Mouse (Mus musculus): ENCODE data around the gene Prkca. TPM values are rescaled to one million over a fixed set of nuclear protein-coding genes. Genes with fewer than 3 reads are reported as not detected.

Prkca gene
- polyA plus RNA-seq, 1 experiment from 2014 or later, result 11.2 TPM

DNA sequence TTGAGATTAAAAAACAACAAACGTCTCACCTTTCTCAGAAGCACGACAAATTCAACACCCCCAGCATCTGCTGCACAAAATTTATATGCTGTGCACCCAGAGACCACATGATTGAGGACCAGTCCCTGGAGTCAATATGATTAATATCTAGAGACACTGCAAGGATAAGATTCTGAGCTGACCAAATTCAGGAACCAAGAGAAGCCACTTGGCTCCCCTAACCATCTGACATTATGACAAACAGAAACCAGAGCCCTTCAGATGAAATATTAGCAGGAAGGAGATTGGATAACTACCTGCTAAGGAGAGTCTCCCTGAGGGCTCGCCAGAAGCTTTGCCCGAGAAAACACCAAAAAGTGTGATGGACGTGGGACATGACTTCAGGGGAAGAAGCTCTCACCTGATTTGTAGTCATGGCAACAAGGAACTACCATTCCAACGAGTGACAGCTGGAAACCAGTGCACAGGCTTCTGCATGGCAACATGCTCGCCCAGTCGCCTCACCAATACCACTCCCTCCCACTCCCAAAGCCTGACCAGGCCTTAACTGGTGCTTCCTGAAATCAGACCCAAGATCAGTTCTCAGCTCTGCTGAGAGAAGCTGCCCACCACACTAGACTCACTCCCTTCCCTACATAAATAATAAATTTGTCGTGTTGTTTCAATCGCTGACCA, 106.8 kb downstream of the Prkca start:
- DNase-seq (ENCODE audit: low spot score), result no peak

DNA sequence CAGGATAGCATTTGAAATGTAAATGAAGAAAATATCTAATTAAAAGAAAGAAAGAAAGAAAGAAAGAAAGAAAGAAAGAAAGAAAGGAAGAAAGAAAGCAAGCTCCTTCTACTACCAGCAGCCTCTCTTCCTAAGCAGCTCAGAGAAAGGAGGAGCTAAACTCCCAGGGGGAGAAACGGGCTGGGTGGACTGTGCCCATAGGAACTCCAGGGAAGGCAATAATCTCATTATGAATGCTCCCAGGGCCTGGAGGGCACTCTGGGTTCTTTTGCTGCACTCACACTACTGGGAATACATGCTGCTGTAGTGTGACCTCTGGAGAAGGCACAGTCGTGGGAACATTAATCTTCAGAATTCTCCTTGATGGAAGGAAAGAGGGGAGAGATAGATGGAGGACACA, 107.5 kb downstream of the Prkca start:
- no peak for DNase-seq (ENCODE audit: low spot score)

DNA sequence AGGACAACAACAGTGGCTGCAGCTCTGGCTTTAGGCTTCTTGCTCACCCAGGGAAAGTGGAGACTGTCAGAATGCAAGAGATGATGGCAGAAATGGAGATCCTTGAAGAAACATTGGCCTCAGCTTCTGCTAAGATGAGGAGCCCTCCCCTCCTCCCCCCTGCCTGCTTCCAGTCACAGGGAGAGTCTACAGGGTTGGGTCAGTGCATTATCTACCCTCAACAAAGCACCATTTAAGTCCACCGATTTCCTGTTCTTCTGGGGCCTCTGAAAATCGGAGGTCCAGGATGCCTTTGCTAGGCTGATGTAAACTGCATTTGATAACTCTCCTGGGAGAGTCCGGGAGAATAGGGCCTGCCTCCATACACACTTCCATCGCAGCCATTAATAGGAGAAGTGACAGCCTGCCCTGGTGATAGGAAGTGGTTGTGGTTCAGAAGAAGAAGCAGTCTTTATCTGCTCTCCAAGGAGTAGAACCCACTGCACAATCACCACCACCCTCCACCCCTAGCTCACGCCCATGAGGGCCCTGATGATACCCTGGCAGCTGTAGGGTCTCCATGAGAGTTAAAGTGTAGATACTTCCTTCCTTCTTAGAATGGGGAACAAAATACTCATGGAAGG, 108.5 kb downstream of the Prkca start:
- no peak for DNase-seq (ENCODE audit: low spot score)

DNA sequence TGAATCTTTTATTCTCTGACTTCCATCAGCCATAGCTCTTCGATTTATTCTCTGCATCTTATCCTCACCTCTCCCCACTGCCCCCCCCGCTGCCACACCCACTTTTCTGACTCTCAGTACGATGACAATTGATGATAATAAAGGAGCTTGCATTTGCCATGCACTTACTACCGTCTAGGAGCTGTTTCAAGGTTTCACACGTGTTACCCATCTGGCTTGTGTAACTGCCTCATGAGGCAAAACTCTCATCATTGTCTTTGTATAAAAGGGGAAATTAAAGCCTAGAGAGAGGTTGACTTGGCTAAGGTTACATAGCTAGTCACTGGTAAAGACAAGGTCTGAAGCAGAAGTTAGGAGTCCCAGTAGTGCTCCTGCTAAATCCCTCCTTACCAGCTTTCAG, 110.7 kb downstream of the Prkca start:
- DNase-seq (ENCODE audit: low spot score), result no peak

DNA sequence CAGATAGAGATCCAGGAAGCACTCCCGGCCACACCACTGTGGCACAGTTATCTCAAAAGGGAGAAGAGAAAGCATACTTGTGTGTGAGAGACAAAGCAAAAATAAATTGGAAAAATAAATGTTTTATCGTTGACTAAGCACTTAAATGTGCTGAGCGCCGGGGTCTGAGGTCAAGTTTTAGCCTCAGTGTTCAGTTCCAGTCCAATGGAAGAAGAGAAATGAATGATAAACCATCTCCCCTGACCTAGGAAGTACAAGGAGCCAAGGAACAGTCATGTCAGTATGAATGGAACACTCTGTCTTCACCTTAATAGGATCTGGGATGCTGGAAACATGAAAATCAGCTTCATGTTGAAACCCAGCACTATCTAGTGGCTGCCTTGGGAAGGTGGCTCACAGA, 113.6 kb downstream of the Prkca start:
- DNase-seq (ENCODE audit: low spot score), result no peak

DNA sequence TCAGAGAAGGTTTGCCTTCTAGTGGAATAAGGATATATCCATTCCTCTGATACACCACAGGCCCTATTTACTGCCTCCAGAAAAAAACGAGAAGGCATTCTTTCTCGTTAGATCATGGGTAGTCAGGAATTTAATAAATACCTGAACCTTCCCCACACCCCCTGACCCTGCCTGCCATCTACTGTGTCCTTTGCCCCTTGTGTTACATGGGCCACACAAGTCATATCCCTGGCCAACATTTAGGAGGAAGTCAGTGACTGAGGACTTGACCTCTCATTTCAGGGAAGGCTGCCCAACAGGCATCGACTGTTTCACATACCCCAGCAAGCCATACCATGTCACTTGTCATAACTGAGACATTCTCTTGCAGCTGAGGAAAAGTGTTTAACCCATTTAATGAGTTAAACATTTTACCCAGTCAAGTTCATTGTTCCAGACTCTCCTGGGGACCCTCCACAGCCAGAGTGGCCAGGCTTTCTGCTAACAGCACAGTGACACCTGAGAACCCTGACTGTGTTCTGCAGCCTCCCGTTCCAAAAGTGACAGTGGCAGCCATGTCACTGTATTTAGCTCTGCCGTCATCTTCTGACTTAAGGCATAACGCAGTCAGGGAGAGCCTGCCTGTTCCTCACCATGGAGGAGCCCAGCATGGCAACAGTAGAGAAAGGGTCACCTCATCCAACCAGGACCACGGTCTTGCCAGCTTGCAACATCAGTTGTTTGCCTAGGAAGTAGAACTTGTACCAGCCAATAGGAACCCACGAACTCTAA, 114.4 kb downstream of the Prkca start:
- DNase-seq (ENCODE audit: low spot score), result no peak

DNA sequence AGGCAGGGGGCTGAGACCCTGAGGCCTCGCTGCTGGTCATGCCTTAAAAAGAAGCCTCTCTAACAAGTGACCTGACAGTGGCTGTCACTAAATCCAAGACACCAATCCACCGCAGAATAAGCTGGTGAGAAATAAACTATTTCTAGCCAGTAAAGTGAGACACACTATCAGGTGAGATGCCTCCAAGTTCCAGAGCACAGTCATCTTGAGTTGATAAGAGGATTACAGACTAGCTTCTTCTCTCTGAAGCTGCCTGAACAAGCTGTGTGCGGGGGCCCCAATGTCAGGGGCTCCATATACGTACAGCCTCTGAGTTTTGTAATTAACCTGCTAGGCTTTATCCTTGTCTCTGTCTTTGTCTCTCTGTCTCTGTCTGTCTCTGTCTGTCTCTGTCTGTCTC, 115.2 kb downstream of the Prkca start:
- DNase-seq (ENCODE audit: low spot score), result no peak

DNA sequence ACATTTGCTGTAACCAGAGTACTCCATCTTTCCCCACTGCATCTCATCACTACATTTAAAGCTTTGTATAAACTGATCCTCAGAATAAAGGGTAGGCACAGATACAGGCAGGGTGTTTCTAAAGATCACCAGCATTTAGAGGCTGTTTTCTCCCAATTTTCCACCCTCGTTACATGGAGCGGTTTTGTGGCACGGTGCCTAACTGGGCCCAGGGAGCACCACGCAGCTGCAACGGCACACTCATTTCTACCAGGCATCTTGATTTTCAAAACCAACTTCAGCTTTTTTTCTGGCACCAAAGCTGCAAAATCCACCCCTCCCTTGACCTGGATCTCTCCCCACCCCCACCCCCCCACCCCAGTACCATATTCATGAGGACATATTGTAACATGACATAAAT, 117.5 kb downstream of the Prkca start:
- no peak for DNase-seq (ENCODE audit: low spot score)

DNA sequence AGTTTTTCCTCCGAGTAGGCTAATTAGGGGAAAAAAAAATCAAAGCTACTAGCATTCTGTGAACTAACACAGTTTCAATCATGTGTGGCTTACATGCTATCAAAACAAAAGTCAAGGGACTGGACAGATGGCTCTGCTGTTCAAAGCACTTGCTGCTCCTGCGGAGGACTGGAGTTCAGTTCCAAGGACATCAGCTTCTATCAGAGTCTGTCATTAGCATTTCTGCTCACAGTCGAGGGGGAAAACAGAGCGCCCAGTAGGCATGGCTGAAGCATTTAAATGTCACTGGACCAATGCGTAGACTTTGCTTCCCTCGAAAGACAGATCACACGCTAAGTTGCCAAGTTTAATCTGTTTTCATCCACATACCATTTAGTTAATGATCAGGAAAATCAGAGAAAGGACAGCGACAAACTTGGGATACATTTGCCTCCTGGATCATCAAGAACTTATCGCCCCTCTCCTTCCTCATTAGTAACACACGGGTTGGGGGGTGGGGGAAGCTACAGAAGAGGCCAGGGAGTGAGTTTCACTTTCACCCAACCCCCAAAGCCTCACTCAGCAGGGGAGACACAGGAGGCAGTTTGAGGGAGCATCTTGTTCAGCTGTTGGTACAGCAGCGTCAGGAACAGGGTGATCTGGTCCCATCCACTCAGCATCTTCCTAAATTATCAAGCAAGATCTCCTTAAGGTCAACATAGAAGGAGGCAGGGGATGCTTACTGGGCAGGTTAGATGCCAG, 119.3 kb downstream of the Prkca start:
- DNase-seq (ENCODE audit: low spot score), result peak; percentile 44

DNA sequence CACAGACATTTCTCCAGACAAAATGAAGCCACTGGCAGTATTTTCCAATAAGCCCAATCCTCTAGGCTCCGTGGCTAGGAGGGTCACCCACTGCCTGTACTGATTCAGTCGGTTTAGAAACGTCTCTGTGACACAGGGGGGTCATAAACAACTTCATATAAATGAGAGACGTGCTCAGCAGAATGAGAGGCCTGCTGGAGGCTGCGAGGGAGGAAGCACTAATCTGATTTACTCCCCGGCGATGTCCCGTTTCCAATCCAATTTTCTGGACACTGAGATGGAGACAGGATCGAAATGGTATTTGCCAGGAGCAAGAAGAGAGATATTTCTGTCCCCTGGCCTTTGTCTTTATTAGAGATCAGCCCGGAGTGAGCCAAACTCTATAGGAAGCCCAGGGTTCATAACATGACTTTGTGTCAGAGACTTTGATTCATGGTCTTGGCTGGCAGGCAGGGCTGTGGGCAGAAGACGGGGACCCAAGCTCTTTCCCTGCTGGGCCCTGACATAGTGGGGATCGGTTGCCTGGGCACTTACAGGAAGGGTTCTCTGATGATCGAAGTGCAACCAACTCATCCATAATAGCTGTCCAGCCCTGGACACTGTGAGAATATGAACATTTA, 120.0 kb downstream of the Prkca start:
- no peak for DNase-seq (ENCODE audit: low spot score)

DNA sequence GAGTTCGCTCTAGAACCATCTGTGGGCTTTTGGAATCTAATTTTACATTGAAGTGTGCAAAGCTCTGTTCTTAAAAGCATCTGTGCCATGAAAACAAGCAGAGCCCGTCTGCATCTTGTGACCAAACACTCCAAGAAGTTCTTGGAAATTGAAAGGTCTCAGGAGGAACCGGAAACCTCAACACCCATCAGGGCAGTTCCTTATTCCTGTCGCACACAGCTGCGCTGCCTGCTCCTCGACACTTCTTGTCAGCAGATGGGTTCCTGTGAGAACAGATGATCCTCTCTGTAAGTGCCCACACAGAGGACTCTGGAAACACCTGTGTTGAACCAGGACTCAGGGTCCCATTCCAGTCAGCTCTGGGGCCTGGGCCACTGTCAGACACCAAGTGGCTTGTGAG, 120.6 kb downstream of the Prkca start:
- DNase-seq (ENCODE audit: low spot score), result peak; percentile 73

DNA sequence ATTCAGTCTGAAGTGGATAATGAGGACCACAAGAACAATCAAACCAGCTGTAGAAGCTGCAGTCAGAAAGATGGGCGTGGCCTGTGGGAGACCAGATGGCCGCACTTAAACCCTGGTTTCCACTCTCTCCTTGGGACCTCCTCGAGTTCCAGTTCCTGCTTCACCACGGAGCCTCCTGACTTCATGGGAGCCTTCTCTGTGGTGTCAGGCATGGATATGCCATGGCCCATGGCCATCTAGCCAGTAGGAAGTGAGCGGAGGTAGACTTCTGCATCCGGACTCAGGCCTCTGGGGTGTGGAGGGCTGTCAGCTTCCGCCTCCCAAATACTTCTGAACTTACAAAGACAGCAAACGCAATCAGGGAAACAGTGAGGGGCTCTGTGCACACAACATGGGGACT, 121.1 kb downstream of the Prkca start:
- DNase-seq (ENCODE audit: low spot score), result peak; percentile 68

DNA sequence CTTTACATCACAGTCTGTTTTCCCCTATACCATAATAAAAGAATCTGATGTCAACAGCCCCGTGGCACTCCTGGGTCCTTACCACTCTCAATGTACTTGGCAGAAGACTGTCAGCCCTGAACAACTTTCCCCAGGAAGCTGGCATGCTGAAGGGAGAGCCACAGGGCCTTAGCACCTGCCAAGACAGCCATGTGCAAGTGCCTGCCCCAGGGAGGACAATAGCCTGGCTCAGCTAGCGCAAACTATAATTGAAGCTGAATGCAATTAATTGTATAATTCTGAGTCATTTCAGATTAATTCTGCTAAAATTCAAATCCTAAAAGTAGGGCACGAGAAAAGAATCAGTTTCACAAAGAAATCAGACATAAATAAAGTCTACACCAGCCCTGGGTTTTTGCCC, 121.7 kb downstream of the Prkca start:
- no peak for DNase-seq (ENCODE audit: low spot score)

DNA sequence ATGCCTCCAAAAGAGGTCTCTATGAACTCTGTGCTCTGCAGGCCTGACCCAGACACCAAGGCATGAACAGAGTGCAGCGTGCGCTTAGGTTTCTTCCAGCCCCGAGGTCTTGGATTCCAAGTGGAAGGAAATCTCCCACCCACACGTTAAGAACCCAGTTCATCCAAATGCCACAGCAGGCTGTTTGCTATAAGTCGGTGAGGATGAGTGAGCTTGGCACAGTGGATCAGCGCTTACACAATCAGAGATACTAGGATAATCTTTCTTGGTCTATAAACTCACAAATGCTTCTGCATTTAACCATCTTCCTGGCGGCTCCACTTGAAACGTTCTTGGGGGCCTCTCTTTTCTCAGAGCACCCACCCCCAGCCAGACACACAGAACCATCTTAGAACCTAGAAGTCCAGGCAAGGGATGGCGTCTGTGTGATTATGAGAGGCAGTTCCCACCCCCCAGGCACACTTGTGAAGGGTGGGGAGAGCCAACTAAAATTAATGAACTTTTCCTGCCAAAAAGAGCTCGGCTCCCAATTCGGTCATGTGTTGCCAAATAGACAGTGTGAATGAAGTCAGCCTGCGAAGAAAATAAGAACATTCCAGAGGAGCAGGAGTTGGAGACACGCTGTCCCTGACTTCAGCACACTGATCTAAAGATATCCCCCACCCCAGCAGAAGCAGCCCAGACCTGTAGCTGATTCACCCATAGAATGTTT, 122.4 kb downstream of the Prkca start:
- no peak for DNase-seq (ENCODE audit: low spot score)

DNA sequence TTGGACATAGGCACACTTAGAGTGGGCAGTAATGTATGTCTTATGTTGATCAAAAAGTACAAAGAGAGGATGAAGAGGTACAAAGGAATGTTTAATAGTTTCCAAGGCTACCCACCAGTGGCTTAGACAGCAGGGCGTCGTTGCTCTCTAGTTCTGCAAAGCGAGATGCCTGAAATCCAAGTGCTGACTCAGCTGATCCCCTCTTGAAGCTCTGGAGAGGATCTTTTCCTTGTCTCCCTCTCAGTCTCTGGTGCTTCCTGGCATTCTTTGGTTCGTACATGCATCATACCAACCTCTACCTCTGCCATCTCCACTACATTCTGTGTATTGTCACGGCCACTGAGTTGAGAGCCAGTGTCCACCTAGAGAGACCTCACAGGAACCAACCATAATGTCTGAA, 123.1 kb downstream of the Prkca start:
- no peak for DNase-seq (ENCODE audit: low spot score)

DNA sequence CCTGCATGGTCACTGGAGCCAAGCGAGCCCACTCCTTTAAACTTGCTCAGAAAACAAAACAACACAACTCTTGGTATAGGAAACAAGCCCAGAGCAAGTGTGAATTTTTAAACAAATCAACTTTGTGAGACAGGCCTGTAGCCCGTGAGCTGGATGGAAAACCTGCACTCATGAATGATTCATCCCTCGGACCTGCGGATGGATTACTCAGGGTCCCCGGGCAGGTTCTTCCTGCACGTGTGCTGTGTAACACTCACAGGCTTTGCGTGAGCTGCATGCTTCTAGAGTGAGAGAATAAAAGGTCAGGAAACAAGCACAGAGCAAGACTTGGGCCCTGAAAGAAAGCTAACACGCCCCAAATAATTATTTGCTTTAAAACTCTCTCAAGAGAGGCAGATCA, 126.7 kb downstream of the Prkca start:
- no peak for DNase-seq (ENCODE audit: low spot score)

DNA sequence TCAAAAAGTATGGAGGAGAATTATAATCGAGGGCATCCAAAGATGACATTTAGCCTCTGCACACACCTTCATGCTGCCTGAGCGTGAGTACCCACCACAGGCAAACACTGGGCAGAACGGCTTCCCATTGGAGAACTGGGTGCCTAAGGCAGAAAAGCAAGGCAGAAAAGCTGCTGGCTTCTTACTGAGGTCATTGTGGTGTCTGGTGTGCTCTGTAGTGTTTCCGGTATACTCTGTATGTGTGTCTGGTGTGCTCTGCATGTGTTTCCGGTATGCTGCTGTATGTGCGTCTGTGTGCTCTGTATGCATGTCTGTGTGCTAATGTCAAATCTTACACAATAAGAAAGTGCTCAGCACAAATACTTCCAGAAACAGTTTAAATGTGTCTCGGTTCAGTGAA, 127.7 kb downstream of the Prkca start:
- peak; percentile 38 for DNase-seq (ENCODE audit: low spot score)

DNA sequence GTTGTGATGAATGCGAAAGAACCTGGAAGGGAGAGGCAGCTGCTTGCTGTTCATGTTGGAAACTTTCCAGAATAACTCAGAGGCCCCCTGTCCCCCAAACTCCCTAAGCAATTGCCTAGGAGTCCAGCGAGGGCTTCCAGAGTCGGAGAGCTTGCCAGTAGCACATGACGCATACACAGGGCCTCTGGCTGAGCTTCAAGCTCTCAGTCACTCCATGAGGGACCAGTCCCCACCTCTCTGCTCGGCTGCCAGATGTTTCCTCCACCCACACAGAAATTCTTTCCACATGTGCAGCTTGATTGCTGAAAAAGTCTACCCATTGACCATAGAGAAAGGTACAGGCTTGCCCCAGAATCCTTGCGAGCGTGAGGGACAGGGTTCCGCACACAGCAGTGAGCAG, 128.3 kb downstream of the Prkca start:
- no peak for DNase-seq (ENCODE audit: low spot score)

DNA sequence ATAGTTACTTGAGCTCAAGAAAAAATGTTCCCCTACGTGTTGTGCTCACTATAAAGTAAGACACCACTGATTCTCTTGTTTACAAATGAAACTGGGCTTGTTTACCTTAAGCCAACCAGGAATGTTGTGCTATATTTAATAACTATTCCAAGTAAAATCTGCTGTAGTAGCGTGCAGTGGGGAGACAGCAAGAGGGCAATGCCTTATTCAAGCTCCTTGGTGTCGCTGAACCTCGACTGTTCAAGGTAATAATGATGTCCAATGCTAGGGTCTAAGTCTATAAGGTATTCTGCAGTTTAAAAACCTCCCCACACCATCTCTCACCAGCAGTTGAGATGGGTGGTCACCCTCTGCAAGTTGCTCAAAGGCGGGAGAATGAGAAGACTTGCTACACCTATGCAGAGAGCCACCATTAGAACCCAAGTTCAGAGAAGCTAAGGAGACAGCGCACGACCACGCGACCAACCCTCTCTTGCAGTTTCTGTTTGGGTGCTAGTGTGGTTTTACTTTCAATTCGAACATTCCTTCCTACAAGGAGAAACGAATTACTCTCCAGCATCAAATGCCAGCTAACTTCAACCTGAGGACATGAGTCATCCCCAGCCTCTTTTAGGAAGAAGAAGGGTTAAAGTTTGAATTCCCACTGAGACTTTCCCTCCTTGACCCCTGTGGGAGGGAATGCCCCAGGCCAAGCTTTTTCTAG, 129.1 kb downstream of the Prkca start:
- no peak for DNase-seq (ENCODE audit: low spot score)

DNA sequence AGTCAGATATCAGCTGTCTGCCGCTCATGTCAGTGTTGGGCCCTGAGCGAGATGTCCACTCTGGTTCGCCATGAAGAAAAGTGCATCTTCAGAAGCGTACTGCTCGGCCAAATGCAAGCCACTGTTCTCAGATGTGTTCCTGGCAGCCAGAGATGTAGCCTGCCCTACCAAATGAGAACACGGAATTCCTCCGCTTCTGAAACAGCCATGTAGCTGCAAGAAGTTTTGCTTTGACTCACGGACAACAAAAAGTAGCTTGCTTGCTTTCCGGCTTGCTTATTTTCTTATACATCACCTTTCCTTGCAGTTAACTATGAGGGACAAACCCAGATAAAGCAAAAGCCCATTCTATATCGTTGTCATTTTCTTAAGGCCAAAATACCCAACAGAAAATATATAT, 129.9 kb downstream of the Prkca start:
- DNase-seq (ENCODE audit: low spot score), result no peak

Measured in thymus, postnatal 0 days (tissue).